Mouse (Mus musculus) brain, embryonic 14.5 days (tissue): ENCODE measurements at regions not wholly inside any gene's neighbourhood (a gene's known extent, or its start where the extent isn't known, plus 50 kb on each side); places are given as distances from the start of the nearest gene placed in this dataset.

Source experiments
- CTCF ChIP-seq: fragments of 200-500 bp; IDR thresholded peaks from 2 replicates; pipeline ENCODE4 v1.5.1; 2012; ENCODE audit warnings: inconsistent platforms, mild to moderate bottlenecking, moderate library complexity, borderline replicate concordance; ENCODE audit not compliant: insufficient read depth, insufficient read length; ENCODE audit errors: extremely low read depth
- POLR2A ChIP-seq: fragments of 200-500 bp; IDR thresholded peaks from 2 replicates; pipeline ENCODE4 v1.6.1; 2012; ENCODE audit warnings: mild to moderate bottlenecking, inconsistent platforms, borderline replicate concordance; ENCODE audit not compliant: poor library complexity, insufficient read depth, insufficient read length, severe bottlenecking; ENCODE audit errors: extremely low read depth

GRCm38 (mm10) chr5:45220272-45220916, 229.6 kb downstream of the Qdpr start:
- TF ChIP-seq POLR2A = no peak
- no peak for TF ChIP-seq CTCF
